8 mouse cellular contexts compared by ENCODE assay signal in the genomic region with DNA sequence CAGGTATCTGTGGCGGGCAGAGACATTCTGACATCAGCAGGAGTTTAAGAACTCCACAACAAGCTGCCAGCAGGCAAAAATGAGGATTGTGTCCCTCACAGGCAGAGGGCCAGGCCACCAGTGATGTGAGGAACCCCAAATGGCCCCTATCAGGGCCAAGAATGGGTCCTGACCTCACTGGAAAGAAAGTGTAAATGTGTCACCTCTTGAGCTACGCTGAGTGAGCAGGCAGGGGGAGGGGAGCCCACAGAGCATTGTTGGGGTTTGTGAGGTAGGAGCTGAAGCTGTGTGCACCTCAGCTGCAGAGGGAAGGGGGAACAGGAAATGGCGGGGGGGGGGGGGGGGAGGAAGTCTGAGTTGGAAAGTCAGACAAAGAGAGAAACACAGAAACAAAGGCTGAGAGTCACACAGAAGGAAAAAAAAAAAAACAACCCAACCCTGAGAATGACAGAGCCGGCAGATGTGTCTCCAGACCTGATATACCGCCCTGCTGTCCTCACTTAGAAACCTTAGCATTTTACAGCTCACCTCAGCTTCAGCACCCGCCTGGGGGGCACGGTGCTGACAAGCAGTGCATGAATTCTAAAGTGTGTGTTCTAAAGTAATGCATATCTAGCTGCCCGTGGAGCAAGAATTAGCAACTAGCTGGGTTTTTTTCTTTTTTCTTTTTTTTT. TPM values are rescaled to one million over a fixed set of nuclear protein-coding genes. Genes with fewer than 3 reads are reported as not detected.
A peak's percentile ranks its signal among the peaks of the same experiment; 100 is the strongest.
DNase-seq lines count a peak whose midpoint lies in the region; ATAC-seq and TF ChIP-seq lines count a peak whose summit lies in the region.
"Had no signal": no experiment of that assay in that cellular context is flagged by ENCODE, and none has a peak within 500 bp of the region (broad histone marks: within the 10 kb centered on the region; RNA-seq: fewer than 3 reads in every experiment).

No protein-coding gene starts in this region.

- WGBS in bone marrow, adult 2 months = 6% methylated on average over 8 of the region's 8 CpGs

- peak overlapping the region; percentile 59 for H3K27ac ChIP-seq in bone marrow, adult 2 months (ENCODE audit: control insufficient read depth, insufficient read depth, low read depth, low read length, poor library complexity)

- TF ChIP-seq CTCF in bone marrow, adult 2 months (IDR thresholded peaks at IDR 0.05; ENCODE audit: control insufficient read depth, insufficient read depth, low read length) = no peak

- TF ChIP-seq POLR2A in bone marrow, adult 2 months (IDR thresholded peaks at IDR 0.05; ENCODE audit: borderline replicate concordance, control insufficient read depth, low read depth, low read length) = no peak

- H3K4me3 ChIP-seq in bone marrow, adult 2 months (replicated peaks; ENCODE audit: control insufficient read depth, low read depth, low read length) = no peak overlapping the region

- ATAC-seq in CD4-positive, CD25-positive, alpha-beta regulatory T cell, adult 4 months = peak; percentile 76
- peak; percentile 78 for ATAC-seq in monocyte, adult 5-6 weeks (replicated peaks; ENCODE audit: insufficient number of reproducible peaks, low FRiP score, low TSS enrichment, poor library complexity, severe bottlenecking)

- peak; percentile 37 to 73 for DNase-seq in kidney, postnatal 25 days
- no peak for DNase-seq in c-Kit-positive CD71-positive TER-119-positive erythroid progenitor cells, embryonic 14.5 days (ENCODE audit: low spot score)
- no peak for DNase-seq in ovary, postnatal 14 days (ENCODE audit: low spot score)
- no peak for DNase-seq in cerebellum, adult 8-10 months
- DNase-seq: cerebellum, adult 9-11 months had no signal

- H3K4me1 ChIP-seq in bone marrow, adult 2 months (ENCODE audit: control insufficient read depth, insufficient read depth, low read length) = peaks cover 4% of the 10 kb centered on the region; the same call in 1 of the 2 replicates

RNA-seq across cellular contexts. Expression of a gene that starts 1.9 kb away (rescaled TPM):
- polyA plus RNA-seq in CD4-positive, CD25-positive, alpha-beta regulatory T cell, adult 4 months (2017; shearing (Covaris generic)) = 1,000 to 10,000 TPM; 1,549 to 2,173 TPM
- 10.2 and 17.8 TPM in 2 replicates for polyA plus RNA-seq in bone marrow, adult 2 months (2011; ENCODE audit: insufficient read depth, insufficient read length, low replicate concordance, missing spikeins)
- total RNA-seq in monocyte, adult 5-6 weeks (2017) = 122 to 412 TPM (median 167 TPM) in 3 replicates

RNA-seq across cellular contexts. Expression of a gene that starts 3.0 kb away (rescaled TPM):
- polyA plus RNA-seq in CD4-positive, CD25-positive, alpha-beta regulatory T cell, adult 4 months (2017; shearing (Covaris generic)) = under 1 TPM in 1 of 2 experiments, not detected in 1; 0.86 TPM
- polyA plus RNA-seq in bone marrow, adult 2 months (2011; ENCODE audit: insufficient read depth, insufficient read length, low replicate concordance, missing spikeins) = 9.0 TPM in 2 replicates
- not detected in 3 replicates for total RNA-seq in monocyte, adult 5-6 weeks (2017)

RNA-seq across cellular contexts. Expression of a gene that starts 25.1 kb away (rescaled TPM):
- 100 to 1,000 TPM; 337 to 353 TPM for polyA plus RNA-seq in CD4-positive, CD25-positive, alpha-beta regulatory T cell, adult 4 months (2017; shearing (Covaris generic))
- 105 and 123 TPM in 2 replicates for polyA plus RNA-seq in bone marrow, adult 2 months (2011; ENCODE audit: insufficient read depth, insufficient read length, low replicate concordance, missing spikeins)
- 109 to 129 TPM (median 125 TPM) in 3 replicates for total RNA-seq in monocyte, adult 5-6 weeks (2017)

RNA-seq across cellular contexts. Expression of a gene that starts 25.2 kb away (rescaled TPM):
- polyA plus RNA-seq in CD4-positive, CD25-positive, alpha-beta regulatory T cell, adult 4 months (2017; shearing (Covaris generic)) = 100 to 1,000 TPM; 254 to 306 TPM
- polyA plus RNA-seq in bone marrow, adult 2 months (2011; ENCODE audit: insufficient read depth, insufficient read length, low replicate concordance, missing spikeins) = 71.2 and 118 TPM in 2 replicates
- 189 to 234 TPM (median 226 TPM) in 3 replicates for total RNA-seq in monocyte, adult 5-6 weeks (2017)

RNA-seq across cellular contexts. Expression of a gene that starts 32.8 kb away (rescaled TPM):
- polyA plus RNA-seq in CD4-positive, CD25-positive, alpha-beta regulatory T cell, adult 4 months (2017; shearing (Covaris generic)) = 100 to 1,000 TPM; 270 to 328 TPM
- polyA plus RNA-seq in bone marrow, adult 2 months (2011; ENCODE audit: insufficient read depth, insufficient read length, low replicate concordance, missing spikeins) = 78.4 and 100 TPM in 2 replicates
- total RNA-seq in monocyte, adult 5-6 weeks (2017) = 62.9 to 100 TPM (median 82.2 TPM) in 3 replicates

Comparison
In these comparisons a context has a peak if more than half of its experiments do, and no peak if none do; other contexts are left out.
1. DNase-seq: peak in kidney, postnatal 25 days (2 of 2); none in c-Kit-positive CD71-positive TER-119-positive erythroid progenitor cells, embryonic 14.5 days (single experiment), ovary, postnatal 14 days (single experiment) and cerebellum, adult 8-10 months (single experiment).
2. RNA of a gene that starts 1.9 kb away (polyA plus RNA-seq): 1,549 to 2,173 TPM in CD4-positive, CD25-positive, alpha-beta regulatory T cell, adult 4 months; 10.2 to 17.8 TPM in bone marrow, adult 2 months; every median in the first group is over 10 times any median in the second.